Mouse (Mus musculus): ENCODE results near the gene Cnrip1.

Cnrip1 gene

DNA sequence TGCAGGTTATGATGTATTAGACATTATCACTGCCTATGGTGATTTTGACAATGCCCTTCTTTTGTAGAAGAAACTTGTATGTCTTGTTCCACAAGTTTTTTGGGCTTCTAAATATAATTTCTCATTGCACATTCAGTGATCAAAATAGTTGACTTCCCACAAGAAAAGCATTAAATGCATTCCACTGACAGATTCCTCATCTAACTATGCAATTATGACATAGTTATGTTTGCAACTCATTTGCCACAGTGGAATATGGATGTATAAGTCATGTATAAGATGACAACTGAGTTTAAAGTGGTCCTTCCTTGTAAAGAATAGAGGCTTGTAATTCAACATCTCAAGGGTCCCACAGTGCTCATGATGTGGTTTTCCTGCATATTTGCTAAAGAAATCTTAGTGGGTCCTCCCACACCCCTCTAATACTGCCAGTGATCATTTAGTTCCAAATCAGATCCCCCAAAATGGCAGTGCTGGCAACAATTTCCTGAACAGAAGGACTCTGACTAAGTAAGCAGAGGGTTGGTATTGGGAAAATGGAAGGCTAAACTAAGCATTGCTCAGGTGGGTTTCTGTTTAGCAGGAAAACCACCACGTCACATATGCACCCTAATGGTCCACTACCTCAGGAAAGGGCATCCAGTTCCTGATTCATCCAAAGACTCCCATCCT, 61.2 kb downstream of the Cnrip1 start:
- DNase-seq, result no peak

DNA sequence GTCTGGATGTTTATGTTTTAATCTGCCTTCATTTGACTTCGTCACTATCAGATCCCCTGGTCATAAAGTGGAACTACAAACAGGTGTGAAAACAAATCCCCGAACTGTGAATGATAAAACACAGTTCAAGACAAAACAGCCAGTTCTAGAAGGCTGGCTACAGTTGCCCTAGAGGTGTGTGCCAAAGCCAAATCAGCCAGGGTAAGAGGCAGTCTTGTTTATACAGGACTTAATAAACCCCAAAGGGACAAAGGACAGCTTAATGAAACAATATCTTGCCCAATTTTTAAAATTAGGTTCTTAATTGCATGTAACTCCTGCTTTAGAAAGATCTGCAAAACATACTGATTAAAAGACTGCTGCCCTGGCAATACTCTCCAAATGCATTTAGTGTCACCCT, 75.0 kb downstream of the Cnrip1 start:
- DNase-seq, result no peak

Data from cerebellum, adult 9-11 months (tissue).